Mouse (Mus musculus) adrenal gland, postnatal 25 days (tissue): ENCODE data around the gene 1700001L19Rik. TPM values are rescaled to one million over a fixed set of nuclear protein-coding genes. Genes with fewer than 3 reads are reported as not detected.

Experiments used
- DNase-seq: peaks from one replicate; pipeline ENCODE4 v3.0.0; 2021; ENCODE audit warnings: mixed read lengths
- total RNA-seq: library from RNA; stranded (reverse); gene quantifications from 2 replicates; pipeline ENCODE4 v1.2.3, GENCODE M21; 2021

The 1700001L19Rik gene
- total RNA-seq, 1 experiment from 2014 or later = 0.43 TPM

DNA sequence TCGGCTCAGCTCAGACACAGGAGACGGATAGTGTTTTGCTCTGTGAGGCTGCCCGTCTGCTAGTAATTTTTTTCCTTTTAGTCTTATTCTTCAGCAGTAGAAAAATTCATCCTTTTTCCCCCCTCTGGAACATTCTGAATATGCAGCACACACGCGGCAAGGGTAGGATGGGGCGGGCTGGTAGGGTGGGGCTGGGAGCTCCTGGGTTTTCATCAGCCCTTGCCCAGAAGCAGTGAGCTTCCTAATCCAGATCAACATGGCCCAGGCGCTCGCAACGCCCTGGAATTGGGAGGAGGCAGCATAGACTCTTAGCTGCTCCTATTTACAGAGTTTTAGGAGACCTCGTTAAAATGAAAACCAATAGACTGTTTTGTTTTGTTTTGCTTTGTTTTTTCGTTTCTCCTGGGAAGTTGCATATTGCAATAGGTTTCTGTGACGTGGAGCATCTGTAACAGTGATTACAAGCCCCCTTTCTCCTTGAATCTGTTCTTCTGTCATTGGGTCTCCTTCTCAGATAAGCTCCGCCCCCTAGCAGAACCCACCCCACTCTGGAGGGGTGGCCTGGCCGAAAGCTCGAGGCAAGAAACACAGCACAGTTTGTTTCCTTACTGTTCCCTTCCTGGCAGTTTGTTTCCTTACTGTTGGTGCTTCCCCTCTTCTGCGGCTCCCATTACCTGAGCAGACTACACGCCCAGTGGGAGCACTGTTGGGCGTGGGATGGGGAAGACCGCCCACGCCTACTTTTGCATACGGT lies 10.6 kb downstream of the 1700001L19Rik start:
- no peak for DNase-seq

DNA sequence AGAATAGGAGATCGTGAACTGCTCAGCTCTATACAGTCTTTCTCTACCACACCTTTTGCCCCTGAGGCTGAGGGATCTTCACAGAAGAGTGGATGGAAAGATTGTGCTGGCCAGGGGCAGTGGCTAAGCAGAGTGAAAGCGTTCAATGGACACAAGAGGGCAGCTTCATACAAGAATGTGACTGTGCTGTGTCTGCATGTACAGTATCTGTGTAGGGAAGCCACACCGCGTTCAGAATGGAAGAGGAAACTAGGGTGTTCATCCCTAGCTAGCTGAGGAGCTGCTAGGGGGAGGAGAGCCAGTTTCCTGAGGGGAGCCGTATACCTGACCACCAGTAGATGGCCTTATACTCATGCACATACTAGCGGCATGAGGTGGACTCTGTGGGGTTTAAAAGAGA lies 25.6 kb downstream of the 1700001L19Rik start:
- no peak for DNase-seq

DNA sequence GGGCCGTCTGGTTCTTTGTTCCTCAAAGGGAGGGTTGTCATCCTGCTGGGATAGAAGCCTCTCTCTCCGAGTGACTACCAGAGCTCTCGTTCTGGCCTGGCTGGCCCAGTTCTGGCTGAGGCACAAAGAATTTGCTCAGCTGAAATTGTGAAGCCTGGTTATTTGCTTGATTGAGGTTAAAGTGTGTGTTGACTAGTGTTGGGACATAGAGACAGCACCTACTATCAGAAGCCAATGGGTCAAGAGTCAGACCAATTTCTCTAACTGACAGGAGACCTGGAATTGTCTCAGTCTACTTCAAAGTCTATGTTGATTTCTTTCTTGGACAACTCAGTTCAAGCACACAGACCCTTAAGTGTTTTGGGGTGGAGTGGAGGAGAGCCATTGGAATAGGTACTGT lies 29.8 kb downstream of the 1700001L19Rik start:
- DNase-seq = no peak

DNA sequence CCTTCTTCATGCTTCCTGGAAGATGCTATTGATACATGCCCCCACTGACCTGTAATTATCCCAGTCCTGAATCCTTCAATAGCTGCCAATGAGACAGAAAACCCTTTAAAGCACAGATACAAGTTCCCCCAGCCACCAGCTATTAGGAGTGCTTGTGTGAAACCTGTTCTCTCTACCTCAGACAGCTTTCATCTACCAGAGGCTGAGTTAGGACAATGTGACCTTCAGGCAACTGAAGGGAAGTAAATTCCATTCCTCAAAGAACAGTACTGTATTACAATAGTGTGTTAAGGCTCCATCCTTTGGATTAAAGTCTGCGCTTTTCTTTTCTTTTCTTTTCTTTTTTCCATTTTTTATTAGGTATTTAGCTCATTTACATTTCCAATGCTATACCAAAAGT lies 45.6 kb downstream of the 1700001L19Rik start:
- no peak for DNase-seq

Other genes starting within 250 kb of the 1700001L19Rik start
- gene Mtrr, start 15.3 kb upstream of the 1700001L19Rik start, total RNA-seq = 17.4 and 23.8 TPM in 2 replicates
- 16.0 and 16.8 TPM in 2 replicates for gene Fastkd3, start 15.2 kb upstream of the 1700001L19Rik start, total RNA-seq